Mouse (Mus musculus) right cerebral cortex, postnatal 10 days (tissue): ENCODE data around the gene Tmem144.
A peak's percentile ranks its signal among the peaks of the same experiment; 100 is the strongest.

ENCODE experiments used
- DNase-seq, 2 experiments: peaks; one replicate each; pipeline ENCODE4 v3.0.0; 2021; ENCODE audit warnings: low spot score in 2 of 2

Tmem144 gene

GRCm38 (mm10) chr3:79852654-79853166 is at the start of gene Tmem144:
Tmem144 (minus strand) TSS chr3:79852773.
- peak in 1 of 2 experiments; percentile 34 for DNase-seq

- no peak for DNase-seq
These were observed 49.2 kb upstream of the Tmem144 start for GRCm38 (mm10) chr3:79901734-79902133.

DNA sequence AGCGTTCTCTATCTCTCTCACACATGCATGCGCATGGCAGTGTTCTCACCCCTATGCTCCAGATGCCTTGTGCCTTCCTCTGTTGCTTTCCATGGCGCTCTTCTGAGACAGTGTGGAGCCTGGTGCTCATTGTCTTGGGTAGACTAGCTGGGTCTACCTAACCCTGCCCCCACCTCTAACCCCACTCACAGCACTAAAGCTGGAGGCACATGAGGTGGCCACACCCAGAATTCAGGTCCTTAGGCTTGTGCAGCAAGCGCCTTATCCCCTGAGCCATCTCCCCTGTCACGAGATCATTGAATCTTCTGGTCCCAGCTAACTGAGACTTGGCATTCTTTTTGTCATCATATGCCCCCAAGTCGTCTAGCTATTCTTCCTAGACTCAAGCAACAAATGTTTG is 48.7 kb upstream of the Tmem144 start:
- no peak for DNase-seq

GRCm38 (mm10) chr3:79900502-79900901 is 47.9 kb upstream of the Tmem144 start:
- no peak for DNase-seq

DNA sequence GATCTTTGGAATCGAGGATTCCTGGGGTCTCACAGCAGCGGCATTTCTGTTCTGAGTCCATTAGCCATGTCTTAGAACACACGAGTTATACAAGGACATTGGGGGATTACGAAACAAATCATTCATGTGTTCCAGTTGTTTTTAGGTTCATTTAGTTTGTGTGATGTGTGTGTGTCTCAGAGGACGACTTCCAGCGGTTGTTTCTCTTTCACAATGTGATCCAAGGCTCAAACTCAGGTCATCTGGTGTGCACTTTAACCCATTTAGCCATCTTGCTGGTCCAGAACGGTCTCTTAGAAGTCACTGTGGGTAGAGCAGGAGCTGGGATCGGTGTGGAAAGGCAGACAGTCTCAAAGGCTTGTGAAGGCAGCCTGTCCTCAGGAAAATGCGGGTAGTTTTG is 47.3 kb upstream of the Tmem144 start:
- DNase-seq, result no peak

GRCm38 (mm10) chr3:79898514-79898913 is 45.9 kb upstream of the Tmem144 start:
- no peak for DNase-seq

GRCm38 (mm10) chr3:79897534-79898370 is 45.2 kb upstream of the Tmem144 start:
- peak in 1 of 2 experiments; percentile 50 for DNase-seq

DNA sequence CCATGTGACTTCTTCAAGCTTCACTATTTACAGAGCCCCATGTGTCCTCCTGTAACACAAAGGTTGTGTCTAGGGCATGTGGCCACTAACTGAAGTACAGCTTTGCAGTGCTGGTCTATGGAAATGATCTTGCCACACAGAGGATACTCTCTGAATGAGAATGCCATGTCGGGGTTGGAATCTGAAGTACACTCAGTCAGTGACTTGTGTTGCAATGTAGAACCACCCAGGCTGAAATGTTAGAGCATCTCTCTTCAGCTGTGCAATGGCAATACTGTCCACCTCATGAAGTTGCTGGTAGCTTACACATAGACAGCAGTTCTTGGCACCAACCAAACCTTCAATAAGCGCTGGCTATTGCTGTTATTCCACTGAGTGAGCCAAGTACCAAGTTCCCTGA is 35.4 kb upstream of the Tmem144 start:
- no peak for DNase-seq

DNA sequence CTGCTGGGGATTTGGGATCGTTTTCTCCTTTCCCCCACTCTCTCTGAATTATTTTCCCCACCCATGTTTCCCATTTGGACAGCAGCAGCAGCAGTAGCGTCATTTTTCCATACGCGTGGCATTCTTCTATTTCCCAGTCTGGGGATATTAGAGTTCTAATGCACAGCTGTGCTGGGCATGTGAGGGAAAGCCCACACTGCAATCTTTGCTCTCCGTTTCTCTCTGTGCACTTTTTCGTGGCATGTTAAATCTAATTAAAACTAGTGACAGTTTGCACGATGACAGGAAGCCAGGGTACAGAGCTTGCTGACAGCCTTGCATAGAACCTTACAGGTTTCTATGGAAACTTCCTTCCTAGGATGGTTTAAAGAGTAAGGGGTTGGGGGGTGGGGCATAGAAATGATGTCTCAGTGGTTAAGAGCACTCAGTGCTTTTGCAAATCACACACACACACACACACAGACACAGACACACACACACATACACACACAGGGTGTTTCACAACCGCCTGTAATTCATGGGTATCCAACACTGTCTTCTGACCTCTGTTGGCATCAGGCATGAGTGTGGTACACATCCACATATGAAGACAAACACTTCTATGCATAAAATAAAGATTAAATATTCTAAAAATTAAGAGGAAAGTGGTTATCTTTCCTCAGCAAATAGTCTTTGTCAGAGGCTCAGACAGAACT is 34.7 kb upstream of the Tmem144 start:
- peak; percentile 38 to 58 for DNase-seq

DNA sequence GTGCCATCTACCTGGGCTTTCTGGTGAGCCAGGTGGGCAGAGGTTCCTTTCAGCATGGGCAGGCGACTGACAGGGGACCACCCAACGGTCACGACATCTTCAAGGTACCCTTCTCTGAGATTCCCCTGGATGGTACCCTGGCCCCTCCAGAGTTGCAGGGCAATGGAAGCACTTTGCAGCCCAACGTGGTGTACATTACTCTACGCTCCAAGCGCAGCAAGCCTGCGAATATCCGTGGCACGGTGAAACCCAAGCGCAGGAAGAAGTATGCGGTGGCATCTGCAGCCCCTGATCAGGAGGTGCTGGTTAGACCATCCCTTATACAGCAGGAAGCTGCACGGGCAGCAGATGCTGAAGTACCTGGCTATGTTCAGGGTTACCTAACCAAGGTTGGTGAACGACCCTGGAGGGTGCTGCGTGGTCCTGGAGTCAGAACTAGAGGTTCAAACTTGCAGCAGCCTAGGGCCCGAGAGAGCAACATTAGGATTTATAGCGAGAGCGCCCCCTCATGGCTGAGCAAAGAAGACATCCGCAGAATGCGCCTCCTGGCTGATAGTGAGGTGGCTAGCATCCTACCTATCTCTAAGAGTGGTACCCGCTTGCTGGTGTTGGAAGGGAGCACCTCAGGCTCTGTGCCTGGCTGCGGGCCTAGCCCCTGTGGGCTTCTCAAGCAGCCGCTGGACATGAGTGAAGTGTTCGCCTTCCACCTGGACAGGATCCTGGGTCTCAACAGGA is 34.0 kb upstream of the Tmem144 start:
- peak in 1 of 2 experiments; percentile 48 for DNase-seq

- DNase-seq, result peak in 1 of 2 experiments; percentile 44
These were observed 33.2 kb upstream of the Tmem144 start for GRCm38 (mm10) chr3:79885686-79886356.

GRCm38 (mm10) chr3:79884761-79885189 is 32.2 kb upstream of the Tmem144 start:
- peak; percentile 79 to 87 for DNase-seq

- no peak for DNase-seq
These were observed 31.7 kb upstream of the Tmem144 start, which contains the start of gene Fam198b for GRCm38 (mm10) chr3:79884305-79884704. Fam198b (plus strand) TSS chr3:79884533.

GRCm38 (mm10) chr3:79883092-79883491 is 30.5 kb upstream of the Tmem144 start:
- DNase-seq, result peak; percentile 48 to 72

- no peak for DNase-seq
These were observed 29.1 kb upstream of the Tmem144 start for GRCm38 (mm10) chr3:79881645-79882044.

DNA sequence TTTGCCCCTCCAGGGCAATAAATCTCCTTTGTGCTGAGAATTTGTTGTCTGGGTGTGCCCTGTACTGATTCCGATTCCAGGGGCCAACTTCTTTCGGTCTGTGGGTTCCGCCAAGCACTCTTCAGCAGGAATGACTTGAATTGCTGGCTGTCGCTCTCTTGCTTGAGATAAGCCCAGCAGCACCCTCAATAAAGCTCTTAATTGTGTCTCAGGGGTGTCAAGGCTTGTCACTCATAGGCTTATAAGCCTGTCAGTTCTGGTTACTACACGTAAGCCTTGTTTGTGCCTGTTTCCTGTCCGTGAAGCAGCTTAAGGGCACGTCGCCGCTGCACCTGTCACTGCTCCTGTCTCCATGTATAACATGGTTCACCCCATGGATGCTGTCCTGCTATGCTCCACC is 26.7 kb upstream of the Tmem144 start:
- DNase-seq, result no peak

DNA sequence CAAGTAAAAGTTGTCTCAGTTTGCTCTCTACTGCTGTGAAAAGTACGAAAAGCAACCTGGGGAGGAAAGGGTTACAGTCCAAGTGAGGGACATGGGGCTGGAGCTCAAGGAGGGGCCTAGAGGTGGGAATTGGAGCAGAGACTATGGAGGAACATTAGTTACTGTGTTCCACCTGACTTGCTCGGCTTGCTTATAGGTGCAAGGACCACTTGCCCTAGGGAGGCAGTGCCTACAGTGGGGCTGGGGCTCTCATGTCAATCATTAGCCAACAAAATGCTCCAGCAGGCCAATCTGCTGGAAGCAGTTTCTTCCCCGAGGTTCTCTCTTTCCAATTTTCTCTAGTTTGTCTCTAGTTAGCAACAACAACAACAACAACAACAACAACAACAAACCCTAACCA is 25.8 kb upstream of the Tmem144 start:
- no peak for DNase-seq

DNA sequence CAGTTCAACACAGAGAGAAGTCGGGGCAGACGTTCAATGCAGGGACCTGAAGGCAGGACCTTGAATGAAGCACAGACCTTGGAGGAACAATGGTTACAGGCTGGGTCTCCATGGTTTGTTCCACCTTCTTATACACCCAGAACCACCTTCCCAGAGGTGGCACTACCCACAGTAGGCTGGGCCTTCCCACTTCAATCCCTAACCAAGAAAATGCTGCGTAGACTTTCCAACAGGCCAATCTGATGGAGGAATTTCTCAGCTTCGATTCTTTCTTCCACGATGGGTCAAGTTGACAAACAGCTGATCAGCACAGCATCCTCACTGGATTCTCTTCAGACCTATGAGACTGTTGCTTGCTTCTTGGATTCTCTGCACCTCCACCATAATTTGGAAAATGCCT is 22.9 kb upstream of the Tmem144 start:
- DNase-seq, result no peak

DNA sequence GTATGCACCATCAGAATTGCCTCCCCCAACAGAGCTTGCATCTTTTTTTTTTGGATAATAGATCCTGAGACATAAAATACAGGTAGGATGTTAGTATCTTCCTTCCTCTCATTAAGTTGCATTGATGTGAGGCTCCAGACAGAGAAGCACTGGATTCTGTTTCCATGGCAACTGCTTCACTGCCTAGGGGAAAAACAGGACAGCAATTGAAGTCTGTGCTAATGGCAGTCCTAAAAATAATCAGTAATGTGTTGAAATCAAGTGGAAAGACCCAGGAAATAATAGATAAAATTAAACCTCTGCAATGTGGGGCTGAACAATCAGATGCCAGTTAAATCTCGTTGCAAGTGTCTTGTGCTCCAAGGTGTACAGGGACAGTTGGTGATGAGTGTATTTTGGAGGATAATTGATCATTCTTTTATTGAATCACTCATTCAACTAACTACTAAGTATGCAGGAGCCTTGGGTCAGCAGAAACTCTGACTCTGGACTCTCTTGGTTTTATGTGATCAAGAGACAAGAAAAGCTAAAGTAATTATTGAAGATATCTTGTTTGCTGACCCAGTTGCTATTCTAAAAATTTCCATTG is 14.6 kb upstream of the Tmem144 start:
- peak; percentile 65 to 80 for DNase-seq

DNA sequence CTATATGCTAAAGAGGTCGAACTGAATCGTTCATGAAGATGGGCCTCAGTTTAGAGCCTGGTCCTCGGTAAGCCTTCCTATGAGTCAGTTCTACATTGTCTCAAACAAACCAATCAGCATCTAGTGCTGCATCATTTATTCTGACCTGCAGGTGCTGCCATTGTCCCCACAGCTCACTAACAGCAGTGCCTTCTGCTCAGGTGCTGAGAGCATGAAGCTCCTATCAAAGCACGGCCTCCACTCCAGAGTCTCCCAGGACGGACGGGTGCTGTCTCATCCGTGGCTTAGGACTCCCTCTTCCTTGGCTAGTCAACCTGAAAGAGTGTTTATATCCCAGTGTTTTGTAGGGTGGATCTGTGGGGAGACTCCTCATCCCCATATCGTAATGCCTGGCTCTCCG is 14.0 kb upstream of the Tmem144 start:
- no peak for DNase-seq

- no peak for DNase-seq
These were observed 13.5 kb upstream of the Tmem144 start for GRCm38 (mm10) chr3:79866089-79866488.
